Comparison of ENCODE assay signal across 12 mouse cellular contexts in the genomic region with DNA sequence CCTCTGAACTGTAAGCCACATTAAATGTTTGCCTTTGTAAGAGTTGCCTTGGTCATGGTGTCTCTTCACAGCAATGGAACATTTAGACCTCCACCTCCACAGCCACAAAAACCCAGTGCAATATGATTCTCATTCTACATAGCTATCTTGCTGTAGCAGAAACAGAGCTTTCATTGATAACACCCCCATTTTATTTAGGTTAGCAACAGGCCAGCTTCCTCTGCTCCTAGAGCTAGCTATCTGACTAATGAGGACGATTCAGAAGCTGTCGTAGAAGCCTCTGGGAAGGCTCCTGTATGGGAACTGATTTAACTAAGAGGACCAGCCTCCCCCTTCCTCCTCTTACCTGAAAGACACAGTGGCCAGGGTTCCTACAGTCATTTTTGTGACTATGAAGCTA.
"Had no signal": no experiment of that assay in that cellular context is flagged by ENCODE, and none has a peak within 500 bp of the region (broad histone marks: within the 10 kb centered on the region; RNA-seq: fewer than 3 reads in every experiment).

No protein-coding gene starts in this region.

- H3K4me3 ChIP-seq: layer of hippocampus, adult 2 months; limb, embryonic 15.5 days; liver, embryonic 13.5 days; midbrain, embryonic 15.5 days; neural tube, embryonic 12.5 days had no signal

- H3K27me3 ChIP-seq: limb, embryonic 15.5 days; liver, embryonic 13.5 days; midbrain, embryonic 15.5 days; neural tube, embryonic 12.5 days had no signal

- H3K9ac ChIP-seq: limb, embryonic 15.5 days; liver, embryonic 13.5 days; midbrain, embryonic 15.5 days; neural tube, embryonic 12.5 days had no signal

- H3K27ac ChIP-seq: layer of hippocampus, adult 2 months; limb, embryonic 15.5 days; liver, embryonic 13.5 days; midbrain, embryonic 15.5 days; neural tube, embryonic 12.5 days had no signal

- H3K4me2 ChIP-seq: limb, embryonic 15.5 days; liver, embryonic 13.5 days; midbrain, embryonic 11.5 days; midbrain, embryonic 15.5 days; neural tube, embryonic 12.5 days had no signal

- H3K4me1 ChIP-seq: limb, embryonic 15.5 days had no signal

- H3K9me3 ChIP-seq: limb, embryonic 15.5 days; liver, embryonic 13.5 days; midbrain, embryonic 15.5 days; neural tube, embryonic 12.5 days had no signal

- ATAC-seq: lung, postnatal 0 days; midbrain, embryonic 15.5 days had no signal

- DNase-seq: kidney, postnatal 10 days; kidney, postnatal 4 days; liver, embryonic 13.5 days; lung, adult 2 months; right cerebral cortex, postnatal 14 days; thymus, postnatal 36 days had no signal

- H3K36me3 ChIP-seq: limb, embryonic 15.5 days had no signal
